Mouse (Mus musculus): ENCODE measurements at regions not wholly inside any gene's neighbourhood (a gene's known extent, or its start where the extent isn't known, plus 50 kb on each side); places are given as distances from the start of the nearest gene placed in this dataset.
A peak's percentile ranks its signal among the peaks of the same experiment; 100 is the strongest.

GRCm38 (mm10) chr10:71485063-71485762 lies 137.7 kb downstream of the Ipmk start:
- ATAC-seq (ENCODE audit: low TSS enrichment), result peak; percentile 84

- no peak for ATAC-seq (ENCODE audit: low TSS enrichment)
Measured at GRCm38 (mm10) chr10:71489791-71490190, 142.2 kb downstream of the Ipmk start.

GRCm38 (mm10) chr10:71502096-71502495 lies 154.5 kb downstream of the Ipmk start:
- no peak for ATAC-seq (ENCODE audit: low TSS enrichment)

- no peak for ATAC-seq (ENCODE audit: low TSS enrichment)
Measured at GRCm38 (mm10) chr10:71504219-71504618, 156.7 kb downstream of the Ipmk start.

GRCm38 (mm10) chr10:71525290-71525689 lies 177.7 kb downstream of the Ipmk start:
- peak; percentile 88 for ATAC-seq (ENCODE audit: low TSS enrichment)

GRCm38 (mm10) chr10:71533759-71534158 lies 186.2 kb downstream of the Ipmk start:
- ATAC-seq (ENCODE audit: low TSS enrichment), result no peak

- no peak for ATAC-seq (ENCODE audit: low TSS enrichment)
Measured at GRCm38 (mm10) chr10:71545489-71545888, 197.9 kb downstream of the Ipmk start.

GRCm38 (mm10) chr10:71546507-71546906 lies 198.9 kb downstream of the Ipmk start:
- ATAC-seq (ENCODE audit: low TSS enrichment), result no peak

GRCm38 (mm10) chr10:71583716-71584115 lies 236.2 kb downstream of the Ipmk start:
- no peak for ATAC-seq (ENCODE audit: low TSS enrichment)

- ATAC-seq (ENCODE audit: low TSS enrichment), result no peak
Measured at GRCm38 (mm10) chr10:71598515-71598914, 251.0 kb downstream of the Ipmk start.

GRCm38 (mm10) chr10:71613736-71614135 lies 266.2 kb downstream of the Ipmk start:
- no peak for ATAC-seq (ENCODE audit: low TSS enrichment)

- peak; percentile 99 for ATAC-seq (ENCODE audit: low TSS enrichment)
Measured at GRCm38 (mm10) chr10:71617156-71617555, 269.6 kb downstream of the Ipmk start.

GRCm38 (mm10) chr10:71646071-71646470 lies 298.5 kb downstream of the Ipmk start:
- no peak for ATAC-seq (ENCODE audit: low TSS enrichment)

GRCm38 (mm10) chr10:71657525-71657924 lies 310.0 kb downstream of the Ipmk start:
- ATAC-seq (ENCODE audit: low TSS enrichment), result no peak

- ATAC-seq (ENCODE audit: low TSS enrichment), result peak; percentile 85
Measured at GRCm38 (mm10) chr10:71663545-71663944, 316.0 kb downstream of the Ipmk start.

GRCm38 (mm10) chr10:71667160-71667571 lies 319.6 kb downstream of the Ipmk start:
- peak; percentile 92 for ATAC-seq (ENCODE audit: low TSS enrichment)

- no peak for ATAC-seq (ENCODE audit: low TSS enrichment)
Measured at GRCm38 (mm10) chr10:71679240-71679639, 331.7 kb downstream of the Ipmk start.

GRCm38 (mm10) chr10:71713456-71713855 lies 365.9 kb downstream of the Ipmk start:
- no peak for ATAC-seq (ENCODE audit: low TSS enrichment)

GRCm38 (mm10) chr10:71727746-71728145 lies 380.2 kb downstream of the Ipmk start:
- no peak for ATAC-seq (ENCODE audit: low TSS enrichment)

GRCm38 (mm10) chr10:71733821-71734220 lies 386.3 kb downstream of the Ipmk start:
- ATAC-seq (ENCODE audit: low TSS enrichment), result no peak

GRCm38 (mm10) chr10:71734481-71734880 lies 386.9 kb downstream of the Ipmk start:
- ATAC-seq (ENCODE audit: low TSS enrichment), result no peak

GRCm38 (mm10) chr10:71738280-71738679 lies 390.7 kb downstream of the Ipmk start:
- no peak for ATAC-seq (ENCODE audit: low TSS enrichment)

- ATAC-seq (ENCODE audit: low TSS enrichment), result no peak
Measured at GRCm38 (mm10) chr10:71748557-71749493, 401.3 kb downstream of the Ipmk start.
